Mouse (Mus musculus): ENCODE results near the gene Dnaic1.

Dnaic1 gene

GRCm38 (mm10) chr4:41571490-41571889 lies 1.9 kb downstream of the Dnaic1 start:
- DNase-seq (ENCODE audit: low spot score), result no peak

DNA sequence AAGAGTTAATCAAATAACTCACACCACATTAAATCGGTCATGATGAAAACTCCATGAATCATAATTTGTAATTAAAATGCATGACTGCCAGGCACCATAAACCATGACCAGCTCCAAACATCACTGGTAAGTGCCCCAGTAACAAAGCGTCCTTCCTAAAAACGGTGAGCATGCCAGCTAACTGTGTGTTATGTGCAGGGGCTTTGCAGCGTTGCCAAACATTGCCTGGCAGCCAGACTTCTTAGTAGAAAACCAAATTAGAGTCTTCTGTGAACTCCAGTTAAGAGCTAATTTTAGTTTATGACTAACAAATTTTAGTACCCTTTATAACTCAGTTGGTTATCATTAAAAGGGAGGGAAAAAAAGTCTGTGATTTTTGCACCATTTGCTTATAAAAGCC lies 3.9 kb downstream of the Dnaic1 start:
- DNase-seq (ENCODE audit: low spot score), result no peak

GRCm38 (mm10) chr4:41575914-41576313 lies 6.3 kb downstream of the Dnaic1 start:
- DNase-seq (ENCODE audit: low spot score), result no peak

GRCm38 (mm10) chr4:41583353-41583752 lies 13.8 kb downstream of the Dnaic1 start:
- DNase-seq (ENCODE audit: low spot score), result no peak

DNA sequence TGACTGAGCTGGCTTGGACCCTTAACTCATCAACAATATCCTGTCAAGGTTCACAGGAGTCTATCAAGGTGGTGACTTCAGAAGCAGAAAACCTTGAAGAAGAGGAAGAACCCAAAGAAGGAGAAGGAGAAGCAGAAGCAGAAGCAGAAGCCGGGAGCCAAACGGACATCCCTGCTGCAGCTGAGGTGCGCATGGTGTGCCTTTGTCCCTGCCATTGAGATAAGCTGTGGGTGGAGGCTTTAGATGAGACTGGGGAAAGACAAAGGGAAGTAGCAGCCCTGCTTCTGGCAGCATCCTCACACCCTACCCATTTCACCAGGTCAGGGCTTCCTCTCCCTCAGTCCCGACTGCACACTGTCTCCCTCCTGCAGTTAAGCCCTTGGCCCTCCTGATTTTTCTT lies 33.2 kb downstream of the Dnaic1 start:
- DNase-seq (ENCODE audit: low spot score), result no peak

DNA sequence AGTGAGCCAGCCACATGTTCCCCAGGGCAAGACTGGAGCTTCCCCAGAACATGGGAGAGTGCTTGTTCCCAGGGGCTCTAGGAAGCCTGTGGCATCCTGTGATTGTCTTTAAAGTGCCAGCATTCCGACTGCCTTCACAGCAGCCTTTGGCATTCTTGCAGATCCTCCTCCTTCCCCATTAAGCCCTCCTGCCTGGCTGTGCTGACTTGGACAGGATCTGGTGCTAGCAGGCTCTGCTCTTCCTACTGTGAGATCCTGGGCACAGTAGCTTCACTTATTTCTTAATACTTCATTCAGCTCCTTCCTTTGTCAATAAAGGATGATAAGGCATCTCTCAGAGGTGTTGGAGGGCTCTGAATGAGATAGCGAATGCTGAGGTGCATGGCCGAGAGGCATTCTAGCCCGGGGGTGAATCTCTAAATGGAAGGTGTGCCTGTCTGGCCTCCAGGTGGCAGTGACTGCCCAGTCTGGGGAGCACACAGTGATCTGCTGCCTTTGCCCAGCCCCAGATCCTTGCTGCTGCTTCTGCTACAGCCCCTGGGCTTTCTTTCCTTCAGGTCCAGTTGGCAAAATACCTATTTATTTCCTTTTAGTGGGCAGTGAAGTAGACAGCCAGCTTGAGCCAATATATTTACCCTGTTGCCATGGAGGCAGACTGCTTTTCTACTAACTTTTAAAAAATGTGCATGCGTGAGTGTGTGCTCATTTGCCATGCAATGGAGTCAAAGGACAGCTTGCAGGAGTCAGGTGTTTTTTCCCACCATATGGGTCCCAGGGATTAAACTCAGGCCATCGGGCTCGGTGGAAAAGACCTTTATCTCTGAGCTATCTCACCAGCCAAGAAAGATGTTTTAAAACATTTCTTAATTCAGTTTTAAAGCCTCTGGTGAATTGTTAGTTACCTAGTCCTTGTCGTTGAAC lies 35.2 kb downstream of the Dnaic1 start:
- no peak for DNase-seq (ENCODE audit: low spot score)

DNA sequence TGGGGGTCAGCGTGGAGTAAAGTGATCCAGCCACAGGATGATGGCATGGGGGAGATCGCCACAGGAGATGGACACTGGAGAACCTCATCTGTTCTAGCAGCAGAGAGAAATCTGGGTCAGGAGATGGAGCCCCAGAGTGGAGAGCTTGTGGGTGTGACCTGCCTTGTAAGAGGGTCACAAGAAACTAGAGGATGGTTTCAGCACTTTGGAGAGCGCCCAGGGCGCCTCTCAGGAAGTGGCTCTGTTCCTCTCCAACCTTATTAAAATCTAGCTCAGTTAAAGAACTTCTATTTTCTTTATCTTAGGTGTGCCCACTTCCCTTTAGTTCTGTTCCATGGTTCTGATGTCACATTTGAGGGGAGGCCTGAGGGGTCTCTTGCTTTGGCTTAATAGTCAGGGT lies 37.2 kb downstream of the Dnaic1 start:
- no peak for DNase-seq (ENCODE audit: low spot score)

GRCm38 (mm10) chr4:41609681-41610593 lies 40.4 kb downstream of the Dnaic1 start:
- DNase-seq (ENCODE audit: low spot score), result no peak

GRCm38 (mm10) chr4:41610594-41610980 lies 41.0 kb downstream of the Dnaic1 start:
- no peak for DNase-seq (ENCODE audit: low spot score)

DNA sequence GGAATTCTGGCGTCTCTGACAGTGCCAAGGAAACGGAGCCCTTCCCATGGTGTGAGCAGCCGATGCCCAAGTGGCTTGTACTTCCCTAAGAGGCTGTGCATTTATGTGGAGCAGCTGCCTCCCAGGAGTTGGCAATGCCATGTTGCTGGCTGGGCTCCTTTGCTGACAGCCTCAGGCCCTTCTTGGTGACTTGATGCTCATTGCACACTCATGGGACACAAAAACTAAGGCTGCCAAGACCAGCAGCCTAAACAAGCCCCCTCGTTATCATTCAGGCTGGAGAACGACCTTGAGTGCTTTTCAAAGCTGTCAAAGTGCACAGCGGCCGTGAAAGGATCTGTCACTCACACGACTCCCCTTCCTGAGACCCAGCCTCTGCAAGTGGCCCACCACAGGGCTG lies 42.6 kb downstream of the Dnaic1 start:
- DNase-seq (ENCODE audit: low spot score), result no peak

- peak; percentile 51 for DNase-seq (ENCODE audit: low spot score)
Measured at GRCm38 (mm10) chr4:41614156-41614555, 44.6 kb downstream of the Dnaic1 start.

DNA sequence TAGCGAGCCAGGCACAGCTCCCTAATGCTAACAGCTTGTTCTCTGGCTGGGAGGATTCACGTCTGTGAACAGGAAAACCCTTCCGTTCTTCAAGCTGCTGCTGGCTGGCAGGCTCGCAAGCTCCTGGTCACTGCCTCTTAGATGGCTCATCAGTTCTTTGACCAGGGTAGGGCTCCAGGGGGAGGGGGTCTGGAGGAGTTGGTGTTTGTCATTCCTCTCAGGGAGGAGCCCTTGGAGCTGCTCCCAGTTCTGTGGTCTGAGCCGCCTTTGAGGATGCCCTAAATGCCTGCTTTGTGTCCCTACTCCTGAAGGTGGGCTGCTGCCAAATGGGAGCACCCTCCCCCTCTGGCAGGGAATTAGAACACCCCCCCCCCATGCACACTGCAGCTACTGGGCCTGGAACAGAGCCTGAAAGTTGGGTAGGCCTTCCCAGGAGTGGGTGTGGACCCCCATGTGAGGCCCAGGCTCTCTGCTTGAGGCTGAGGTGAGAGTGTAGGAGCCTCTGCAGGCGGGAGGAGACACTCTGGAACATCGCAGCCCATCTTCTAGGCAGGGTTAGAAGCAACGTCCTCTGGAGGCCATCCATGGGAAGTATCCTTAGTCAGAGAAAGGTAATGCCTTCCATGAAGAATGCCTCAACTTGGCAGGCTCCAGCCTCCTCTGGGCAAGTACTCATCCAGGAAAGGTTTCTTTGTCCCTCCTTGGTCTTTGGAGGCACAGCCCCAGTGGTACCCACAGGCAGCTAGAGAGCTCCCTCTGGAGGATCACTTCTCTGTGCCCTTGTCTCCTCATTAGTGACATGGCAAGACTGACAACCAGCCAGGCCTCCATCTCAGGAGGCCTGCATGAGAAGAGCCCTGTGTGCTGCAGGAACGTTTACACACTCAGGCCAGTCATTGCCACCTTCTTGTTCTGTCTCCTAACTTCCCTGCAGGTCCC lies 46.4 kb downstream of the Dnaic1 start:
- no peak for DNase-seq (ENCODE audit: low spot score)

DNA sequence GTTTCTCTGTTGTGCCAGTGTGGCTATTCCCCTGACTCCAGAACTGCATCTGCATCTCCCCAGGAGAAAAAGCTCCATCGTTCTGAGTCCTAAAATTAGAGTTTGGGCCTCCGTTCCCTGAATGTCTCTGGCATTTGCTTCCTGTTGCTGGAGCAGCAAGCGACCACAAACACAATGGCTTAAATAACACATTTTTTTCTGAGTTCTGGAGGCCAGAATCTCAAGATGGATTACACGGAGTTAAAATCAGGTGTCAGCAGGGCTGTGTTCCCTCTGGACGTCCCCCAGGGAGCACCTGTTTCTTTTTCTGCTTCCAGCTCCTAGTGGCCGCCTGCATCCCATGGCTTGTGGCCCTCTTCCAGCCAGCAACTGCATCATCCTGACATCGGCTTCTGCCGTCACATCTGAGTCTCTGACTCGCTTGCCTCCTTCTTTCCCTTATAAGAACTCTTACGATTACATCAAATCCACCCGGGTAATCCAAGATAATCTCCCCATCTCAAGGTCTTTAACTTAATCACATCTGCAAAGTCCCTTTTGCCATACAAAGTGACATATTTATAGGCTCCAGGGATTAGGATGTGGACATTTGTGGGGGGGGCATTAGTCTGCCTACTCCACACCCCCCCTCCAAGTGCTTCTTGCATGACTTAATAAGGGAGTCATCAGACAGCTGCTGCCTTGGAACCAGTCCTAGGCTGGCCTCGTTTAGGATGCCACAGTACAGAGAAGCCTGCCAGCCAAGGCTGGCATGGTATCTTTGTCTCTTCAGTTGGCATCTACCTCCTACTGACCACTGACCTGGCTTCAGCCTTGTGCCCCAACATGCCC lies 49.6 kb downstream of the Dnaic1 start:
- no peak for DNase-seq (ENCODE audit: low spot score)

GRCm38 (mm10) chr4:41622071-41622470 lies 52.5 kb downstream of the Dnaic1 start:
- no peak for DNase-seq (ENCODE audit: low spot score)

DNA sequence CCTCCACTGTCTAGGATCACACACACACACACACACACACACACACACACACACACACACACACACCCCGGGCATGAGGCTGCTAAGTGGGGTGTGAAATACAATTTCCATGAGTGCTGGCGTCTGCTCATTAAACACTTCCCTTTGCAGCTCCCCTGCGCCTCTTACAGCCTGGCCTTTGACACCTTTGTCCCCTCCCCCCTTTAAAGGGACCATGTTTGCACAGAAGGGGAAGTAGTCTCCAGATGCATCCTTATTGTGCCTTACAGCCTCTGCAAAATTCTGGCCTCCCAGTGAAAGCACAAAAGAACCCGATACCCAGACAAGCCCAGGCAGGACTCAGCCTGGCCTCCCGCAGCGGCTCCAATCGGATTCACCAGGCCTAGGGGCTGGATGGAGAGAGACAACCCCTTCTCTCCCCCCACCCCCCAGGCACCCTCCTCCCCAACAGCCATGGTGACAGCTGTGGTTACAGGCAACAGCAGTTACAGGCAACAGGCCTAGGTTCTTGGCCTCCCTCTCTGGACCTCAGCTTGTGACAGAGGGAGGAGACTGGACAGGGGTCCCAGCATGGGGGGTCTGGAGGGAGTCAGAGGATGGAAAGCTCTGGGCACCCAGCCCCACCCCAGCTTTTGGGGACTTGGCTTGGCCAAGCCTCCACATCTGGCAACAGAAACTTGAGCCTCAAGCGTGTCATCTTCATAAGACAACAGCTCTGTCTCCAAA lies 58.8 kb downstream of the Dnaic1 start:
- DNase-seq (ENCODE audit: low spot score), result no peak

GRCm38 (mm10) chr4:41630196-41630595 lies 60.6 kb downstream of the Dnaic1 start:
- DNase-seq (ENCODE audit: low spot score), result no peak

DNA sequence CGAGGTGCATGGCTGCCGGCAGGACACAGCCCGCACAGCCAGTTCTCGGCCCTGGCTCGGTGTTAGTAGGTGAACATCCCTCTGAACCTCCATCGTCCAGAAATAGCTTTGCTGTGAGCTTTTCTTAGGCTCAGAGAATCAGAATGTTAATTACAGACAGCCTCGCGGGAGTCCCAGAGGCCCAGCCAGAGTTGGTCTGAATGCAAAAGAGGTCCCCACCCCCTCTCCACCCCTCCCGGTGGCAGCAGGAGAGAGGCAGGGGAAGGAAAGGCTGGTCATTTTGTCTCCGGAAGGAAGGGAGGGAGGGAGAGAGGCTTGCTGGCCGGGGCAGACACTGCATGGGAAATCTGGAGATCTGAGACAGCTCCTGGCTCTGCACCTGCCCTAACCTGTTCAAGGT lies 61.8 kb downstream of the Dnaic1 start:
- DNase-seq (ENCODE audit: low spot score), result no peak

GRCm38 (mm10) chr4:41633001-41633400 lies 63.4 kb downstream of the Dnaic1 start:
- no peak for DNase-seq (ENCODE audit: low spot score)

DNA sequence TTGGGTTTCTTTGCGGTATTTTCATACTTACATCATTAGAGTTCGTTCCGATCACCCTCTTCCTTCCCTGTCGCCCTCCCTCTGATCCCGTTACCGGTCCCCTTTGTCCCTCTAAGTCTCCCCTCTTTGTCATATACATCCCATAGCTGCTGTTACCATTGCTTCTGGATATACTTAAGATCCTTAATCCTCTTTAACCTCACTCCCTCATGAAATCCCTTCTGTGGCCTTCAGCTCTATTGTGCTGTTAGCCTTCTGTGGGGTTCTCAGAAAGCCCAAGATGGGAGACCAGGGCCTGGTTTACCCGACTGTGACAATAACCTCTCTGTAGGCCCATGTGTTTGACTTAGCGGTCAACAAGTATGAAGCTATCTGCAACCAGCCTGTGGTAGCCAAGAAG lies 65.1 kb downstream of the Dnaic1 start:
- DNase-seq (ENCODE audit: low spot score), result no peak

- no peak for DNase-seq (ENCODE audit: low spot score)
Measured at GRCm38 (mm10) chr4:41635224-41635623, 65.6 kb downstream of the Dnaic1 start.

All from ovary, postnatal 10 days (tissue).